Mouse (Mus musculus): ENCODE measurements at regions not wholly inside any gene's neighbourhood (a gene's known extent, or its start where the extent isn't known, plus 50 kb on each side); places are given as distances from the start of the nearest gene placed in this dataset.
A peak's percentile ranks its signal among the peaks of the same experiment; 100 is the strongest.
"Not testable (repeated sequence)": the region's sequence is repeated elsewhere in the genome, so short reads cannot be mapped to it uniquely, and the experiment has no call there.

- peak; percentile 0 to 1 for DNase-seq
- intact Hi-C loops (cut with DNase I), result not testable (repeated sequence)
Measured at GRCm38 (mm10) chr12:20415397-20415796, 461.1 kb downstream of the Gm21863 start.

- intact Hi-C loops (cut with DNase I); DNase-seq: not testable (repeated sequence)
Measured at GRCm38 (mm10) chr12:20426359-20426758, 472.1 kb downstream of the Gm21863 start.

GRCm38 (mm10) chr12:20464585-20464984 lies 510.3 kb downstream of the Gm21863 start:
- intact Hi-C loops (cut with DNase I), result not testable (repeated sequence)
- DNase-seq, result peak; percentile 3 to 7

Data from heart, postnatal 10 days (tissue).